Mouse (Mus musculus) brain, embryonic 14.5 days (tissue): ENCODE results near the gene Gabarapl2.

Experiments
- CTCF ChIP-seq: fragments of 200-500 bp; IDR thresholded peaks from 2 replicates; pipeline ENCODE4 v1.5.1; 2012; ENCODE audit warnings: inconsistent platforms, mild to moderate bottlenecking, moderate library complexity, borderline replicate concordance; ENCODE audit not compliant: insufficient read depth, insufficient read length; ENCODE audit errors: extremely low read depth
- POLR2A ChIP-seq: fragments of 200-500 bp; IDR thresholded peaks from 2 replicates; pipeline ENCODE4 v1.6.1; 2012; ENCODE audit warnings: mild to moderate bottlenecking, inconsistent platforms, borderline replicate concordance; ENCODE audit not compliant: poor library complexity, insufficient read depth, insufficient read length, severe bottlenecking; ENCODE audit errors: extremely low read depth

- TF ChIP-seq CTCF (no peak), POLR2A (no peak)
These were observed 52.2 kb downstream of the Gabarapl2 start for GRCm38 (mm10) chr8:111992703-111993039.
